Mouse (Mus musculus) retina, postnatal 1 day (tissue): Measurements from ENCODE around the gene Rgs14.

Source experiments
- DNase-seq: peaks from one replicate; pipeline ENCODE4 v3.0.0-alpha.2; 2012

The Rgs14 gene

DNA sequence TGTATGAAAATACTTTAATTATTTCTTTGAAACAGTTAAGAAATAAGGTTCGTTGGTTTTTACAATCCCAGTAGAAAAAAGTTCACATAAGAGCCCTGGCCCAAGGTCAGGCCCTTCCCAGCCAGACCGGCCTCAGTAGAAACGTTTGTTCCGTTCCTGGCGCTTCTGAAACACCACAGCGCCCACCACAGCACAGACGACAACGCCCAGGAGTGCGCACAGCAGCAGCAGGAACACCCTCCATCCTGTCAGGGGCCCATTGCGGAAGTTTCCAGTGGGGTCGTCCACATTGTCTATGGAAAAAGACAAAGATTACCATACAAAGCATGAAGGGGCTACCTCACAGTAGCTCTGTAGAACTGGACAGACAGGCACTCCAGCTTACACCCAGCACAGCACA, 22.8 kb upstream of the Rgs14 start:
- no peak for DNase-seq

DNA sequence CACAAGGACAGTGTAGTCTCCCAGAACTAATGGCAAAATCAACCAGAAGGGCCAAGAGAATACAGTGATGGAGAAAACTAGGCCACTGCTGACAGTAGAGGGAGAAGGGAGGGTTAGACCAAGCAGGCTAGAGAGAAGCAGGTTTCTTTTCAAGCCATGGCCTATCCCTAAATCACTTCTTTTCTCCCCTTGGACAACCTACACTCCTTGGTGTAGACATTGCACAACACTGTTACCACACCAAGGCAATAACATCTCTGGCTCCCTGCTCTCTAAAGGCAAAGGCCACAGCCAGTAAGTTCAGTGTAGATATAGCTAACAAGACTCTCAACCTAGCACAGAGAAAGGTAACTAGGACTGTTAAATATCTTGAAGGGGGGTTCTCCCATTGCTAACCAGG, 8.4 kb upstream of the Rgs14 start:
- DNase-seq = no peak

DNA sequence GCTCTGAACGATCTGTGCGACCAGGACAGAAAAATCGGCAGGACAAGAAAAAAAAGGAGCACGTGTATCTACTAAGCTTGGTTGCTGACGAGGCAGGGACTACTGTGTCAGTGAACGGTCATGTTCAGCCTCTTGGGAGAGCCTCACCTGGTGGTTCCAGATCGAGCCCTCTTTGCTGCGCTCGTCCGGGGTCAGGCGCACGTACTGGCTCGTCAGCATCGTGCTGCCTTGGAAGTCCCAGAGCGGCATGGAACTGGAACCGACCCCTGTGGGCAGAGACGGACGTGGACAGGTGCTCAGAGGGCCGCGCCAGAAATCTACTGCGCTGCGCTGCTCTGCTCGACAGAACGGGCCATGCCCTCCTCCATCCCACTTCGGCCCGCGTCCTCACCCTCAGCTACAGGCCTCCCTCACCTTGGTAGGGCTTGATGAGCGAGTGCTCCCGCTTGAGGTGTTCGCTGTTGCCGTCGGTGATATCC, 7.5 kb upstream of the Rgs14 start:
- DNase-seq = no peak

DNA sequence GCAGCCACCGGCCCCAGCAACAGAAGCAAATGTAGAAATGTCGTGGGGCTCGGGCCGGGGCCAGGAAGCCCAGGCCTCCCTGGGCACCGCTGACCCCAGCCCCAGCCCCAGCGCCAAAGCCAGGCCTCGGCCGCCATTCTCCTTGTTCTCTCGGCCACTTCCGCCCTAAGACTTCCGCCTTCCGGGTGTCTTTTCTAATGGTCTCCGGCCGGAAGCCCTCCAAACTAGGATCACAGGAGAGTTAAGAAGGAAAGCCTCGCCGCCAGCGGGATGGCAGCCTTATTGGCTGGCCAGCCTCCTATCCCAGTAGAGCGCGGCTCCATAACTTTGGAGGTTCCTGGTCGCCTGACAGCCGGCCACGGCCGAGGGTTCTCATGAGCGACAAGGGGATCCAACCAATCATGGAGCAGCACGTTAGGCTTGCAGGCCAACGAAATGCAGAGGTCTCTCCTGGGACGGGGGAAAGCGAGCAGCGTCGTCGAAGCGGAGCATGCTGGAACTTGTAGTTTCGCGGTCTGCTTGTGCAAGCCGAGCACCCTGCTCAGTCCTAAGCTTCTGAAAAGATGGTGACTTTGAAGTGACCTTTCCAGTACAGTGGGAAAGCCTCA, 7.0 kb upstream of the Rgs14 start, which contains the start of gene Lman2:
Gene Lman2 (minus strand): TSS at position 331 of the 608 bp plus-strand sequence.
- peak; percentile 99 for DNase-seq

DNA sequence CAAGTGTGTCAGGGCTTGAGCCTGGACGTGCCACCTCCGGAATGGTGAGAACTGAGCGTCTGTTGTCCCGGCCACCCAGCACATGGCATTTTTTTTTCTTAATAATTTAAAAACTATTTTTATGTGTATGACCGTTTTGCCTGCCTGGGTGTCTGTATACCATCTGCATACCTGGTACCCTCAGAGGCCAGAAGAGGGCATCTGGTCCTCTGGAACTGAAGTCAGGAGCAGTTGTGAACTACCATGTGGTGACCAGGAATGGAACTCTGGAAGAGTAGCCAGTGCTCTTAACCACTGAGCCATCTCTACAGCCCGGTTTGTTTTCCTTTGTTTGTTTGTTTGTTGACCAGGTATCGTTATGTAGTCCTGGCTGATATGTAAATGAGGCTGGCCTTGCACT, 1.1 kb upstream of the Rgs14 start:
- no peak for DNase-seq

DNA sequence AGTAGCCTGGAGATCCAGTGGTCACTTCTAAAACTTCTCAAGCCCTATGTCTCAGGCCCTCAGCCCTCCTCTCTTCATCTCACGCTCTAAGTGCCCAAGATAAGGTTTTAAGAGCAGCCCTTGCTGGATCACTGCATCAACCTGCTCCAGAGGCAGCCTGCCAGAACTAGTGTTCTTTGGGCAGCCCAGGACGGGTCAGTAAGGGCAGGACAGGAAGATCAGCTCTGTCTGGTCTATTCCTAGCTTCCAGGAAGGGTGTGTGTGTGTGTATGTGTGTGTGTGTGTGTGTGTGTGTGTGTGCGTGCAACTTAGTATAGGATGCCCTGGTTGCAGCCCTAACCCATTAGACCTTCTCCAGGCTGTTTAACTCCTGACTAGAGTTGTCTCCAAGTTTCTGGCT, 702 bp downstream of the Rgs14 start:
- no peak for DNase-seq

DNA sequence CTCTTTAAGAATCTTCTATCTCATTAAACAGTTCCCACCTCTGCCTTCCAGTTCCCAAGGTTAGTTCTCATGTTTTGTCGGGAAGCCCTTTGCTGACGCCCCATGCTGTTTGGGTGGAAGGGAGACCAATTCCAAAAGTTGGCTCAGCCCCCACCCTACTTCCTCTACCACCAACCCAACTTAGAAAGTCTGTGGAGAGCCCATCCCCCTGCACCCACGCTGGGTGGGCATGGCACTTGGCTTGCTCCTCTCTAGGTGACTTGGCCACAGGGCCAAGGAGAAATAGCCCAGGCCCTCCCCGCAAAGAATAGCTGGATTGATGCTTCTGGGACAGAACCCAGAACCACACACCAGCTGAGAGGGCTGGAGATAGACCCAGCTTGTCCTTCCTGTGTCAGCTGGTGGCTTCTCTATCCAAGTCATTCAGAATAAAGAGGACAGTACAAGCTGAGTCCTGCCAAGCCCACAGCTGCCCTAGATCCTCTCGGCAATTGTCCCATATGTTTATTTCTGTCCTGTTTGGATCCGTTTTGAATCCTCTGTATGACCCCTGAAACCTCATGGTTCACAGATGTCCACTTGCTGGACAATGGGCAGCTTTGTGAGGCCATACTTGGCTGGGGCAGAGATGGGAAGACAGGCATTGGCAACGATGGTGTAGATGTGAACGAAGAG, 1.6 kb downstream of the Rgs14 start:
- peak; percentile 43 for DNase-seq

DNA sequence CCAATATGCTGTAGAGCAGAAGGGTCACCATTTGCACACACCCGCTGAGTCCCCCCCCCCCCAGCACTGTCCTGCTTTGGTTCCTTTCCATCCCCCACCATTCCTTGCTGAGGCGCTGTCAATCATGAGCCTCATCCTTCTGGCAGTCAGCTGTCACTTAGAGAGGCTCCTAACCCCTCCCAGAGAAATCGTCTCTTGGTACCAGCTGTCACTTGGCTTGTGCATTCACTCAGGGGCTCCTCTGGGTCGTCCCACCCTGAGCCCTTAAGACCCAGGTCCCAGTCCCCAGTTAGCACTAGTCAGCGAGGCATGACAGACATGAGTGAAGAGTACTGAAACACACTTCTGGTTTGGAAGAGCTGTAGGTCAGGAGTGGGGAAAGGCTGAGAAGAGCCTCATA, 2.2 kb downstream of the Rgs14 start:
- DNase-seq = peak; percentile 46

DNA sequence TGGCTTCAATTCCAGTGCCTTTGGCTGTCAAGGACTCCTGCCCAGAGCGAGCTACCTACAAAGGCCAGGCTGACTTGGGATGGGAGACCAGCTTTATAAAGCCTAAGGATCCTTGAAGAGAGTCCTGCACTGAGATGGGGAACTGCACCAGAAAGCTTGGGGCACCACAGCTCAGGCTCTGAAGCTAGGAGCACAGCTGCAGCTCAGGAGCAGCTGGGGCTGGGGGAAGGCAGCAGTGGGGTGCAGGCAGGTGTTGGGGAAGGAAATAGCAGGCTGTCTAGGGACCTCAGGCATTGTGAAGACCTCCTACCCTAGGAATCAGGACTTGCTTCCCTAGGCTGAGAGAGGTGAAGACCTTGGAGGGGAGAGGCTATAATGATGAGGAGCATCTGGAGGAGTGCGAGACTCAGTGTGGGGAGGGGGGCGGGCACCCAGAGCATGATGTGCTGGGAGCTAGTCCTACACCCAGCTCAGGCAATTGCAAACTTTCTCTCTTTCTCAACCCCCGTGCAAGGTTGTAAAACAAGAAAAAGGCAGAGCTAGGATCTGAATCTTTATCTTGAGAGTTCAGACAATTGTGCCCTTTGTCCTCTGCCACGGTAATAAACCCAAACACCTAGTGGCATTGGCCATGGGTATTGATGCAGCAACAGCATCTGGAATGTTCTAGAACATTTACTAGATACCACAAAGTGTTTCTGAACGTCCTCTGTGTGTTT, 4.8 kb downstream of the Rgs14 start:
- no peak for DNase-seq

DNA sequence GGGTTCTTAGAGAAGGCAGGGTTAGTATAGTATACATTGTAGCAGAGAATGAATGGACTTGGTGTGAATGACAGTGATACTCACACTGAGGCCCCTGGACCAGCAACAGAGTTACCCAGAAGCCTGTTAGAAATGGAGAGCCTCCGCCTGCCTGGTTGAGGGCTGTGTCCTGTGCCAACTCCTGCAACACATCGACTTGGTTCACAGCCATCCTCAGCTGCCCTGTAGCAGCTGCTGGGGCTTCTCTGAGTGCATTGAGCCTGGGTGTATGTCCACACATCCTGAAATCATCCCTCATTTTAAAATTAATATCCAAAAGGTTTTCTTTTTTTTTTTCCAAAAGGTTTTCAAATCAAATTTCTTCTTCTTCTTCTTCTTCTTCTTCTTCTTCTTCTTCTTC, 6.3 kb downstream of the Rgs14 start:
- no peak for DNase-seq

DNA sequence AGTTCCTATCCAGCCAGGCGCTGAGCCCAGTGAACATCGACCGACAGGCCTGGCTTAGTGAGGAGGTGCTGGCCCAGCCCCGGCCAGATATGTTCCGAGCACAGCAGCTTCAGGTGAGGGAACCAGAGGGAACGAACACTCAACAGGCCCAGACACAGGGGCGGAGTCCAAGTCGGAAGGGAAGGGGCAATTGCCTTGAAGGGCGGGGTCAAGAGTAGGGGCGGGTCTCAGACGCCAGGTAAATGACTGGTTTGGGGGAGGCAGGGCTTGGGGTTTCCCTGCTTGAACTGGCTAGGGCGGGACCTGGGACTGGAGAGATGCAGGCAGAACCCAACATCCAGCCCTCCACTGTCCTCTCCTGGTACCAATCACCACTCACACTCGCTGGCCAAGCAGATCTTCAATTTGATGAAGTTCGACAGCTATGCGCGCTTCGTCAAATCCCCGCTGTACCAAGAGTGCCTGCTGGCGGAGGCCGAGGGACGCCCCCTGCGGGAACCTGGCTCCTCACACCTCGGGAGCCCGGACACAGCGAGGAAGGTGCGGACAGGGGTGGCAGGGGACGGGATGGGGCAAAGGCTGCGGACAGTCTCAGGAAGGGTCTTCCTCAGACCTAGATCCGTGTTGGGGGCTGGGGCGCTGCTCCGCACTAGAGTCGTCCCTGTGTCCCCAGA, 9.5 kb downstream of the Rgs14 start:
- peak; percentile 41 for DNase-seq

DNA sequence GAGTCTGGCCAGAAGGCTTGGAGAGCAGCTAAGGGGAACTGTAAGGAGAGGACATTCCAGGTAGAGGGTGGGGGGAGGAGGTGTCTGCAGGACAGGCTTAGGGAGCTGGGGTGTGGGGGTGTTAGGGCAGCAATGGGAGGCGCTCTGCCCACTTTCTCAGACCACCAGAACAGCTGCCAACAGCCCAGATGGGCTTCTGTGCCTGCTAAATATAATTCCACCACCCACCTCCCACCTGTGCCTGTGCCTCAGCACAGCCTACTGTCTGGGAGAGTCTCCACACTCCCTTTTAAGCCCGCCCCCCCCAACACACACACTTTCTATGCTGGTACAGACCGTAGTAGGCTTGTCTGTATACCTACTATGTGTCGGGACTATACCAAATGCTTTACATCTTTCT, 12.3 kb downstream of the Rgs14 start:
- no peak for DNase-seq

DNA sequence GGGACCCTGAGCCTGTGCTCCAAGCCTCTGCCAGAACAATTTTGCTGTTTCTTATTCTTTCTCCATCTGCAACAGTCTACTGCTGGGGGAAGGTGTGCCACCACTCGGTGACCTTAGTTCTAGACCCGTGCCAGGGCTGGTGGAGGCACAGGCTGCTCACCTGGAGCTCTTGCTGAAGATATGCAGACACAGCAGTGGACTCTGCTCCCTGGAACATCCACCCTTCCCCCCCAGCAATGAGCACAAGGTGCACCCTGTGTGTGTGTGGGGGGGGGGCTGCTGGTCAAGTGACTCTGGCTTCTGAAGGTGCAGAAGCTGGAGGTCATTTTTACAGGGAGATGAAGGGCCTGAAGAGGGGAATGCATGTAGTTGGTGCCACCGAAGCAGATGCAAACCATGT, 21.1 kb downstream of the Rgs14 start:
- DNase-seq = no peak

DNA sequence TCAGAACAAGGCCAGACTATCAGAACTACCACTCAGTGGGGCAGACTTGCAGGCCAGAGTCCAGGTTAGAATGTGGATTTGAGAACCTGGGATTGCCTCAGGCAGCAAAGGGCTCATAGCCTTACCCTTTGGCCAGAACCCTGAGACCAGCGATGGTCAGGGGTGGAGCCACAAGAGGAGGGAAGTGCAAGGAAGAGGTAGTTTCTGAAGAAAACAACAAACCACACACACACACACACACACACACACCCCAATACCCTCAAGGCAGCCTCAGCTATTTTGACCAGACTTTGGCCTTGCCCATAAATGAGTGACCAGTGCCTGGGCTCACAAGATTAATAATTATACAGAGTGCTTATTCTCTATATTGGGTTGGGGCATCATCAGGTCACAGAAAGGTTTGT, 22.1 kb downstream of the Rgs14 start:
- DNase-seq = no peak

DNA sequence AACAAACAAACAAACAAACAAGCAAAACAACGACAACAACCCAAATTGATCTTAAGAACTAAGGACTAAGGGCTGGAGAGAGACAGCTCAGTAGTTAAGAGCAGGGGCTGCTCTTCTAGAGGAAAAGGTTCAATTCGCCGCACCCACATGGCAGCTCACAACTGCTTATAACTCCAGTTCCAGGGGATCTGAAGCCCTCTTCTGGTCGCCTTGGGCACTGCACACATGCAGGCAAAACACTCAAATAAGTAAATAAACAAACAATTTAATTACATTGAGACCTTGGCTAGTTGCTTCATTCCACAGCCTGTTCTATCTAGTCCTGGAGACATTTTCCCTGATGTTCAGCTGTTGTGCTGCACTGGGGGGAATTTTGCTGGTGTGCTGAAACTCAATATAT, 23.4 kb downstream of the Rgs14 start:
- DNase-seq = no peak

DNA sequence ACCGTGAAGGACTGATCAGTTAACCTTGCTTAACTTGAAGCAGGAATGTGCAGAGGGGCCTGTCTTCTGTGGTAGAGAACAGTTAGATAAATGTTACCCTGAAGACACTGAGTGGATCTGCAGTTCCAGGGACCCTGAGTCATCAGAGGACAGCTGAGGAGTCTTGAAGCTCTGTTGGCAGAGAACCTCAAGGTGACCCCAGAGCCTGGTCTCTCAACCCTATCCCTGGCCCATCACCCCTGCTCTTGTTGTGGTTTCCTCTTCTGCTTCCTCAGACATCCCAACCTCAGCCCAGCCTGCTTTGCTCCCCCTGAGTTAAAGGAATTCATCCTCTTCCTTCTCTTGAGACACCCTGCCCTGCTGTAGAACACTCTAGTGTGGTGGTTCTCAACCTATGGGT, 28.6 kb downstream of the Rgs14 start, which contains the start of gene Slc34a1:
Gene Slc34a1 (plus strand): TSS at position 100 of the 400 bp plus-strand sequence.
- DNase-seq = no peak

DNA sequence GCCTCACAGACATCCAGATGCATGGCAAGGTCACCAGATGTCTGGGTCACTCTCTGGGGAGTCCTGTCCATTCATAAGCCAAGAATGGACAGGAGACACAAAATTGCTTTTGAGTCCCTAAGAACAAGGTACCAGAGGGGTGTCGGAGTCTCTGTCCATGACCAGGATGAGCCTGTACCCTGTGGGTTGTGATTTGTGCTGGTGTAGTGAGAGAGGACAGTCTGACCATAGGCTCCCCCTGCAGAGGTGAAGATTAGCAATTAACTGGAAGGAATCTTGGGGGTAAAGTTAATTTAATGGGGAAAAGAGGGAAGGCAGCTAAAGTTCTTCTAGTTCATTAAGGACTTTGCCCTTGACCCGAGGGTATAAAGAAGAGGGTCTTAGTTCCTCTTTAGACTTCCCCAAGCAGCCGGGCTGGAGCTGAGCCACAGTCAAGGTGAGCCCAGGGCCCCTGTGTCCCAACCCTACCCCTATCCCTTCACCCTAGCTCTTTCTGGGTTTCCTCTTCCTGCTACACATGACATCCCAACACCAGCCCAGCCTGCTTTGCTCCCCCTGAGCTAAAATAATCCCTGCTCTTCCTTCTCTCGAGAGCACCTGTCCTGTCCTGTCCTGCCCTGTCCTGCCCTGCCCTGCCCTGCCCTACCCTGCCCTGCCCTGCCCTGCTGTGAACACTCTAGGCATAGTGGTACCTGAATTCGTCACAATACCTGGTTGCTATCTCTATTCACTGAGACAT, 29.9 kb downstream of the Rgs14 start:
- no peak for DNase-seq

DNA sequence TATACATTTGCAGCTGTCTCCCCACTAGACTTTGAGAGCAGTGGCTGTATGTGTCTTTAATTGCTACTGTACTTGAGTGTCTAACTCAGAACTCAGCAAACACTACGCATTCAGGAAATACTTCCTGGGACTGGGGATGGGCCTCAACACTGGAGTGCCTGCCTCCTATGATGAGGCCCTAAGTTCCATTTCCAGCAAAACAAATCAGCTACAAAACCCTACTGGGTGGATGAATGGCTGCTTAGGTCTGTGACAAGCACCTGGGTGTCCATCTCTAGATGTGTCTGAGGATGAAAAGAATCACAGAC, 30.5 kb downstream of the Rgs14 start:
- DNase-seq = no peak

DNA sequence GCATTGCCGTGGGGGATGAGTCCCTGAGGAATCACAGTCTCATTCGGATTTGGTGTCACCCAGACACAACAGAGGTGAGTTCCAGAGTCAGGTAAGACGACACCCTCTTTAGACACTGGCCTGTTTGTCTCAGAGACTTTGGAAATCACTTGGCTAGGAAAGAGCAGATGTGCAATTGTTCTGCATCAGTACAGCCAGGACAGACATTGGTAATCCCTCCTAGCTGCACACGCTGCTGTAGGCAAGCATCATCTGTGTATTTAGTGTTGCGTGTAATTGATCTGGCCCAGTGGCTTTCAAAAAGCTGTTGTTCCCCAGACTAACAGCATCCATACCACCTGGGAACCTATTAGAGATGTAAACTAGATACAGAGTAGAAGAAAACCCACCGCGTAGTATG, 33.7 kb downstream of the Rgs14 start:
- DNase-seq = peak; percentile 20

DNA sequence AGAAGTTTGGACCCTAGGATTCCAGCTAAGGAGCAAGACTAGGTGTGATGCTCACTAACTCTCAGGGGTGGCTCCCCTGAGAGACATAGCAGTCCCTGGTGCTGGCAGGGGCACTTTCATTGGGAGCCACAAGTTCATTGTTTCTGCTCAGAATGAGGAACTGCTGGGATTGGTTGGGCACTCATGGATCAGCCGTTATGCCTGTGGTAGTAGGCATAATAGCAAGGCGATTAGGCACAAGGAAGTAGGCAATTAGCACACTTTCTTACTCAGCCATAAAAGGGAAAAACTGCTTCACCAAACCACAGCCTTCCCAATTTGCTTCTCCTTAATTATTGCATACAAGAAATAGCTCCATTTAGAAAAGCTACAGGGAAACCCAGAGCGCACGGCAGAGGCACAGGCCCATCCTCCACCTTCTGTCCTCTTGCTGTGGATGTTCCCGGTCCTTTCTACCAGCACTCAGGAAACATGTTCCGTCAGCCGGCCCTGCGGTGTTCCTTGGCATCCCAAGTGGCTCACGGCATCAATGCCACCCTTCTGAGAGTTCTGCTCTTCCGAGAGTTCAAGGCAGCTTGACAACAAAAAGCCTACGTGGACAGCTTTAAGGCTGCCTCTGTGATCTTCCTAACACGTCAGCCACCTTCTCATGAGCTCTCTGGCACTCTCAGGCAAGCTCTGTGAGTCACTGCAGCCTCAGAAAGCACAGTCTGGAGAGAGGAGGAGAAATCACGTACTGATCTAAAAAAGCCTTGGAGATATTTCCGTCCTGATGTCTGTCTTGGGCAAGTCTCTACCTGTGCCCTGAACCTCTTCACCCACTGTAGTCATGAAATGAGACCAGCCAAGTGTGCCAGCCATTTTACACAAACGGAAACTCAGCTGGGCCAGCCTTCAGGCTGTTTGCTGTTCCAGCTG, 34.7 kb downstream of the Rgs14 start:
- DNase-seq = no peak

DNA sequence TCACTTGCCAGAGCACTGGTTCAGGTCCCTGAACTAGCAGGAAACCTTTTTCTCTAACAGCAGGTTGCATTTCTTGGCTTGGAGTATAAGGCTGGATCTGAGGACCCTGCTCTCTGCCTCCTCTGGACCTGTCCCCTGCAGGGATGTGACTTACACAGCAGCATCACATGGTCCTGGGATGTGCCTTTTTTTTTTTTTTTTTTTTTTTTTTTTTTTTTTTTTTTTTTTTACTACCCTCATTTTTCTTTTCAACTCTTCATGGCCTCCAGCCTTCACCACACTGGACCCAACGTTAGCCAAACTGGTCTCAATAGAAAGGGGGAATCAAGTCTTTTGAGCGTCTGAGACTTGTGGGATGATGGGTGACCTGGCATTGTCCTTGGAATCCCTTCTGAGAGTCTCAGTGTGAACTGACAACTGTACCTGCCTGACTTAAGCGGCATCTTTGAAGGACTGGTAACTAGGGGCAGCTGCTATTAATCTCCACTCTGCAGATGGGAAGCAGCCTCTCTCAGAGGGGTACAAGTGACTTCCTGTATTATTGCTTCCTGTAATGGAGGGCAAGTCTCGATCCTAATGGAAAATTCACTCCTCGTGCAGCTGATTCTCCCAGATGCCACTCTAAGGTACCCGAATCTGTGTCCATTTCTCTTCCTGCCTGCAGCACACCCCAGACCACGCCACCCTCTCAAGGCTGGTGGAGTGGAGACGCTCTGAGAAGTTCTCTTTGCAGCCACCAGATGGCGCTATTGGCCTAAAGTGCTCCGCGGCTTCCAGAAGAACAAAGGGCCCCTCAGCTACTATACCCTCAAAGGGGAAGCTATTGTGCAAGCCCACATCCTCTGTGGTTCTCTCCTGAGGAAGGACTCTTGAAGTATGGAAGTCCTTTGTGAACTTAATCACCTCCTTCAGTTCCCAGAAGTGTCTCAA, 35.6 kb downstream of the Rgs14 start:
- DNase-seq = peak; percentile 92
